Comparison of ENCODE assay signal across 14 mouse cellular contexts in the genomic region with DNA sequence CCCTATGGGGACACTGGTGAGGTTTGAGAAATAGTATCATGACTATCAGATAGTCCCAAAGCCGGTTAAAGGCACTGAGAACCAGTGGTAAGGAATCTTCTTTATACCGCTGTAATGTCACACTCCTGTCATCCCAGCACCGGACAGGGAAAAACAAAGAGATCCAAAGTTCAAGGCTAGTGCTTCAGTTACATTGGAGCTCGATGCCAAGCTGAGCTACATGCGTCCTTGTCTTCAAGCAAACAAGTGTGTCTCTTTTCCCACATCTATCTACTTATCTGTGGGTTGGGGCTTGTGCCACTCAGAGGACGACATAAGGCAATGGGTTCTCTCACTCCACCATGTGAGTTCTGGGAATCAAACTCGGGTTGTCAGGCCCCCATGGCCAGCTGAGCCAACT. TPM values are rescaled to one million over a fixed set of nuclear protein-coding genes. Genes with fewer than 3 reads are reported as not detected.
DNase-seq lines count a peak whose midpoint lies in the region; ATAC-seq and TF ChIP-seq lines count a peak whose summit lies in the region.
"Had no signal": no experiment of that assay in that cellular context is flagged by ENCODE, and none has a peak within 500 bp of the region (broad histone marks: within the 10 kb centered on the region; RNA-seq: fewer than 3 reads in every experiment).

No protein-coding gene starts in this region.

- H3K4me2 ChIP-seq in liver, postnatal 0 days (ENCODE audit: low read depth, low read length), result no peak overlapping the region
- H3K4me2 ChIP-seq in liver, embryonic 11.5 days, result no peak overlapping the region
- H3K4me2 ChIP-seq in forebrain, postnatal 0 days (ENCODE audit: low read depth), result no peak overlapping the region
- H3K4me2 ChIP-seq: midbrain, embryonic 13.5 days had no signal

- DNase-seq in adrenal gland, adult (ENCODE audit: inconsistent age in 2 of 2, low spot score in 1 of 2), result peak; percentile 46 to 83
- no peak for DNase-seq in adrenal gland, postnatal 14 days
- DNase-seq in heart, adult 2 months, result no peak
- no peak for DNase-seq in heart, adult 8-10 months (ENCODE audit: low spot score)
- no peak for DNase-seq in liver, postnatal 0 days
- DNase-seq in liver, embryonic 11.5 days (ENCODE audit: low spot score), result no peak
- no peak for DNase-seq in forebrain, postnatal 0 days
- no peak for DNase-seq in layer of hippocampus, postnatal 36 days
- DNase-seq: cerebellum, adult 18-20 months; heart, postnatal 10 days; kidney, adult 2 months; kidney, postnatal 25 days; thymus, postnatal 14 days had no signal

- no peak for TF ChIP-seq POLR2A in heart, adult 2 months (IDR thresholded peaks at IDR 0.05; ENCODE audit: insufficient read depth, low read depth, low read length)

- peak; percentile 26; the same call in 1 of the 2 replicates for ATAC-seq in liver, postnatal 0 days
- no peak for ATAC-seq in liver, embryonic 11.5 days (replicated peaks; ENCODE audit: low FRiP score)
- ATAC-seq in forebrain, postnatal 0 days, result no peak
- ATAC-seq: midbrain, embryonic 13.5 days had no signal

- H3K36me3 ChIP-seq in heart, adult 2 months (ENCODE audit: control insufficient read depth, insufficient read depth, low read length), result peaks cover 5% of the 10 kb centered on the region; the same call in 1 of the 2 replicates
- H3K36me3 ChIP-seq in liver, postnatal 0 days (replicated peaks; ENCODE audit: insufficient read depth, low read length), result no peaks in the 10 kb centered on the region
- H3K36me3 ChIP-seq in liver, embryonic 11.5 days (ENCODE audit: control insufficient read depth, insufficient read depth, low read length), result no peaks in the 10 kb centered on the region
- H3K36me3 ChIP-seq in forebrain, postnatal 0 days (ENCODE audit: insufficient read depth), result no peaks in the 10 kb centered on the region
- H3K36me3 ChIP-seq: midbrain, embryonic 13.5 days had no signal

- 84% methylated on average over 7 of the region's 7 CpGs for WGBS in heart, adult 2 months
- WGBS in liver, postnatal 0 days (ENCODE audit: insufficient replicate concordance), result 58% methylated on average over 7 of the region's 7 CpGs
- 79% methylated on average over 7 of the region's 7 CpGs for WGBS in liver, embryonic 11.5 days
- 79% methylated on average over 7 of the region's 7 CpGs for WGBS in forebrain, postnatal 0 days

- no peaks in the 10 kb centered on the region for H3K9me3 ChIP-seq in liver, postnatal 0 days (ENCODE audit: low read length)
- H3K9me3 ChIP-seq in liver, embryonic 11.5 days (ENCODE audit: control insufficient read depth, low read length), result no peaks in the 10 kb centered on the region
- no peaks in the 10 kb centered on the region for H3K9me3 ChIP-seq in forebrain, postnatal 0 days (ENCODE audit: low read length)
- H3K9me3 ChIP-seq: midbrain, embryonic 13.5 days had no signal

- H3K4me1 ChIP-seq in heart, adult 2 months (ENCODE audit: control insufficient read depth, insufficient read depth, low read length), result peaks cover 5% of the 10 kb centered on the region
- H3K4me1 ChIP-seq in liver, postnatal 0 days (ENCODE audit: insufficient read depth), result peaks cover 21% of the 10 kb centered on the region
- no peaks in the 10 kb centered on the region for H3K4me1 ChIP-seq in liver, embryonic 11.5 days (replicated peaks; ENCODE audit: control insufficient read depth, insufficient read depth, low read length)
- H3K4me1 ChIP-seq in forebrain, postnatal 0 days (ENCODE audit: insufficient read depth), result 0 out of 2 replicates have a peak, but pooled peaks cover 9% of the 10 kb centered on the region

- no peaks in the 10 kb centered on the region for H3K79me2 ChIP-seq in heart, adult 2 months (replicated peaks; ENCODE audit: control insufficient read depth, insufficient read depth, low read length)

- H3K27ac ChIP-seq in heart, adult 2 months, result peak overlapping the region; percentile 74
- peak overlapping the region; percentile 5; the same call in 1 of the 2 replicates for H3K27ac ChIP-seq in liver, postnatal 0 days (ENCODE audit: low read depth)
- H3K27ac ChIP-seq in liver, embryonic 11.5 days (ENCODE audit: low read depth, low read length), result no peak overlapping the region
- H3K27ac ChIP-seq in forebrain, postnatal 0 days (ENCODE audit: low read depth, low read length), result peak overlapping the region; percentile 75
- H3K27ac ChIP-seq: midbrain, embryonic 13.5 days had no signal

- intact Hi-C loops in heart, adult 2 months (cut with DNase I), result no loop called here

- TF ChIP-seq EP300 in heart, adult 2 months (IDR thresholded peaks at IDR 0.05; ENCODE audit: insufficient read depth, low read depth, low read length), result no peak
- TF ChIP-seq EP300 in liver, postnatal 0 days (IDR thresholded peaks at IDR 0.05; ENCODE audit: low read depth), result no peak

- no peak overlapping the region for H3K9ac ChIP-seq in heart, adult 2 months (ENCODE audit: low read depth, low read length)
- no peak overlapping the region for H3K9ac ChIP-seq in liver, postnatal 0 days (replicated peaks)
- H3K9ac ChIP-seq in liver, embryonic 11.5 days (ENCODE audit: low read depth, low read length), result no peak overlapping the region
- no peak overlapping the region for H3K9ac ChIP-seq in forebrain, postnatal 0 days
- H3K9ac ChIP-seq: midbrain, embryonic 13.5 days had no signal

- TF ChIP-seq CTCF in heart, adult 2 months (IDR thresholded peaks at IDR 0.05), result no peak
- TF ChIP-seq CTCF in liver, postnatal 0 days (IDR thresholded peaks at IDR 0.05; ENCODE audit: low read depth), result no peak
- no peak for TF ChIP-seq CTCF in forebrain, postnatal 0 days (IDR thresholded peaks at IDR 0.05; ENCODE audit: low read depth)

- H3K27me3 ChIP-seq in heart, adult 2 months (ENCODE audit: control insufficient read depth, insufficient read depth, low read length), result no peaks in the 10 kb centered on the region
- no peaks in the 10 kb centered on the region for H3K27me3 ChIP-seq in liver, postnatal 0 days (ENCODE audit: insufficient read depth, low read length)
- no peaks in the 10 kb centered on the region for H3K27me3 ChIP-seq in liver, embryonic 11.5 days (replicated peaks; ENCODE audit: control insufficient read depth, insufficient read depth, low read length)
- no peaks in the 10 kb centered on the region for H3K27me3 ChIP-seq in forebrain, postnatal 0 days (ENCODE audit: insufficient read depth, low read length)
- H3K27me3 ChIP-seq: midbrain, embryonic 13.5 days had no signal

- no peak overlapping the region for H3K4me3 ChIP-seq in heart, adult 2 months
- H3K4me3 ChIP-seq in liver, postnatal 0 days (ENCODE audit: low read depth, low read length), result no peak overlapping the region
- H3K4me3 ChIP-seq in liver, embryonic 11.5 days (ENCODE audit: low read depth, low read length), result no peak overlapping the region
- no peak overlapping the region for H3K4me3 ChIP-seq in forebrain, postnatal 0 days (ENCODE audit: low read depth, low read length)
- H3K4me3 ChIP-seq: midbrain, embryonic 13.5 days had no signal

RNA-seq across cellular contexts. Expression of a gene that starts 16.5 kb away (rescaled TPM):
- 67.7 and 74.0 TPM in 2 replicates for total RNA-seq in adrenal gland, postnatal 14 days (2021)
- total RNA-seq in heart, adult 2 months (2021), result 10 to 100 TPM; 41.3 to 44.1 TPM
- 9.2 and 18.1 TPM in 2 replicates for polyA plus RNA-seq in heart, adult 2 months (2012; rRNA removed)
- total RNA-seq in heart, adult 8-10 months (2022), result 10 to 100 TPM; 35.2 to 41.5 (median 37.2) TPM
- 33.4 and 34.5 TPM in 2 replicates for polyA plus RNA-seq in liver, postnatal 0 days (2015; fragmentation: Nextera tagmentation; extraction: Ambion mirVana)
- 39.6 and 48.3 TPM in 2 replicates for polyA plus RNA-seq in liver, embryonic 11.5 days (2014; fragmentation: Nextera tagmentation; extraction: Ambion mirVana)
- 43.3 and 44.0 TPM in 2 replicates for total RNA-seq in forebrain, postnatal 0 days (2014; rRNA removed)
- polyA plus RNA-seq in forebrain, postnatal 0 days (2015; fragmentation: Nextera tagmentation; extraction: Ambion mirVana), result 19.2 and 25.4 TPM in 2 replicates
- 10 to 100 TPM; 28.1 to 28.7 TPM for total RNA-seq in layer of hippocampus, postnatal 36 days (2021)

RNA-seq across cellular contexts. Expression of a gene that starts 53.4 kb away (rescaled TPM):
- total RNA-seq in adrenal gland, postnatal 14 days (2021), result 30.1 and 31.6 TPM in 2 replicates
- 10 to 100 TPM; 47.7 to 48.9 TPM for total RNA-seq in heart, adult 2 months (2021)
- polyA plus RNA-seq in heart, adult 2 months (2012; rRNA removed), result 7.4 and 25.6 TPM in 2 replicates
- total RNA-seq in heart, adult 8-10 months (2022), result 10 to 100 TPM; 44.2 to 57.4 (median 49.0) TPM
- polyA plus RNA-seq in liver, postnatal 0 days (2015; fragmentation: Nextera tagmentation; extraction: Ambion mirVana), result 11.6 and 12.3 TPM in 2 replicates
- 29.1 and 31.6 TPM in 2 replicates for polyA plus RNA-seq in liver, embryonic 11.5 days (2014; fragmentation: Nextera tagmentation; extraction: Ambion mirVana)
- total RNA-seq in forebrain, postnatal 0 days (2014; rRNA removed), result 244 and 250 TPM in 2 replicates
- 90.5 and 118 TPM in 2 replicates for polyA plus RNA-seq in forebrain, postnatal 0 days (2015; fragmentation: Nextera tagmentation; extraction: Ambion mirVana)
- 100 to 1,000 TPM in 1 of 2 experiments, 10 to 100 TPM in 1; 98.6 to 104 TPM for total RNA-seq in layer of hippocampus, postnatal 36 days (2021)

Comparison
In these comparisons a context has a peak if more than half of its experiments do, and no peak if none do; other contexts are left out.
1. DNase-seq: peak in adrenal gland, adult (2 of 2); none in adrenal gland, postnatal 14 days (single experiment), heart, adult 2 months (0 of 2), heart, adult 8-10 months (single experiment), liver, postnatal 0 days (single experiment), liver, embryonic 11.5 days (single experiment), forebrain, postnatal 0 days (single experiment) and layer of hippocampus, postnatal 36 days (0 of 2).